Mouse (Mus musculus) intestine, postnatal 0 days (tissue): ENCODE measurements at regions not wholly inside any gene's neighbourhood (a gene's known extent, or its start where the extent isn't known, plus 50 kb on each side); places are given as distances from the start of the nearest gene placed in this dataset.

Source experiments
- ATAC-seq: fragments of 200-750 bp; cut with Nextera tagmentation; 2 replicates; pipeline ENCODE4 v1.8.0; 2017; ENCODE audit warnings: mild to moderate bottlenecking, moderate TSS enrichment, moderate library complexity
- H3K27ac ChIP-seq: fragments of 300-500 bp; sonication (generic); 2 replicates; pipeline ENCODE4 v1.5.1; 2014; ENCODE audit warnings: mild to moderate bottlenecking, low read depth, low read length, moderate library complexity
- H3K27me3 ChIP-seq: fragments of 300-500 bp; sonication (generic); replicated peaks from 2 replicates; pipeline ENCODE4 v1.6.1; 2014; ENCODE audit warnings: low read length, mixed read lengths; ENCODE audit not compliant: control insufficient read depth, insufficient read depth
- H3K36me3 ChIP-seq: fragments of 300-500 bp; sonication (generic); 2 replicates; pipeline ENCODE4 v1.6.1; 2014; ENCODE audit warnings: mild to moderate bottlenecking, moderate library complexity; ENCODE audit not compliant: control insufficient read depth, insufficient read depth
- H3K4me1 ChIP-seq: fragments of 300-500 bp; sonication (generic); replicated peaks from 2 replicates; pipeline ENCODE4 v1.6.1; 2014; ENCODE audit warnings: antibody characterized with exemption, low read length, mixed read lengths; ENCODE audit not compliant: control insufficient read depth, insufficient read depth
- H3K4me2 ChIP-seq: fragments of 300-500 bp; sonication (generic); replicated peaks from 2 replicates; pipeline ENCODE4 v1.6.1; 2014; ENCODE audit warnings: low read depth, mild to moderate bottlenecking, moderate library complexity
- H3K4me3 ChIP-seq: fragments of 300-500 bp; sonication (generic); 2 replicates; pipeline ENCODE4 v1.5.1; 2014; ENCODE audit warnings: low read depth, low read length
- H3K9ac ChIP-seq: fragments of 300-500 bp; sonication (generic); 2 replicates; pipeline ENCODE4 v1.6.1; 2014; ENCODE audit warnings: mild to moderate bottlenecking, low read depth, low read length
- H3K9me3 ChIP-seq: fragments of 300-500 bp; sonication (generic); 2 replicates; pipeline ENCODE4 v1.6.1; 2016; ENCODE audit warnings: mixed run types; ENCODE audit not compliant: control insufficient read depth
- CTCF ChIP-seq: sonication (generic); IDR thresholded peaks from 2 replicates; pipeline ENCODE4 v1.5.1; 2016; ENCODE audit warnings: low read depth, mild to moderate bottlenecking, control low read depth, antibody characterized with exemption, moderate library complexity
- WGBS: fragments of 180-500 bp; shearing (Covaris S2); extraction: QIAGEN DNeasy Blood & Tissue Kit; methylation state at CpG from one replicate; pipeline ENCODE4 v1.1.7; 2014; 5-methylcytosine and 5-hydroxymethylcytosine counted together

DNA sequence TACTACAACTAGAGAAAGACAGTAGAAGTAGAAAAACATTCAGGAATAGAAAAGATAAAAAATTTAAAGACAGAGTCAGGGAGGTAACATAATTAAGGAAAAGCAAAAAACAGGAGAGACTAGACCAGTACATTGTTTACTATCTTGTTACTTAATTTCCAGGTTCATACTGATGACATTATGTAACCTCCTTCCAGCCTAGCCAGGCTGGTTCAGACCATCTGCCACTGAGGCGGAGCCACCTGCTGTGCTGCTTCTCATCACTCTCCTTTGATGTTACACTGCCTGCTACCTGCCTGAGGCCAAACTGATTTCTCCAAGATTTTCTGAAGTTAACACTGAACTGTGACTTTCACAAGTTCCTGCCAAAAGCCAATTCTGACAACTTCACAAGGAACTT, 64.2 kb upstream of the Vmn2r2 start:
- no peak overlapping the region for H3K9ac ChIP-seq
- H3K4me3 ChIP-seq = no peak overlapping the region
- no peak overlapping the region for H3K4me2 ChIP-seq
- H3K36me3 ChIP-seq = no peaks in the 10 kb centered on the region
- H3K27ac ChIP-seq = no peak overlapping the region
- 67% methylated on average over 1 of the region's 1 CpGs for WGBS
- no peaks in the 10 kb centered on the region for H3K27me3 ChIP-seq
- ATAC-seq = no peak
- no peak for TF ChIP-seq CTCF
- H3K4me1 ChIP-seq = no peaks in the 10 kb centered on the region
- no peaks in the 10 kb centered on the region for H3K9me3 ChIP-seq

- Histone ChIP-seq H3K4me3 (no peak overlapping the region), H3K4me1 (no peaks in the 10 kb centered on the region), H3K27ac (no peak overlapping the region), H3K9ac (no peak overlapping the region), H3K4me2 (no peak overlapping the region), H3K36me3 (no peaks in the 10 kb centered on the region), H3K27me3 (no peaks in the 10 kb centered on the region), H3K9me3 (no peaks in the 10 kb centered on the region)
- TF ChIP-seq CTCF = no peak
- 78% methylated on average over 4 of the region's 4 CpGs for WGBS
- no peak for ATAC-seq
Measured at GRCm38 (mm10) chr3:64202836-64203235, 61.1 kb upstream of the Vmn2r2 start.

GRCm38 (mm10) chr3:64192352-64192751, 50.6 kb upstream of the Vmn2r2 start:
- Histone ChIP-seq H3K4me3 (no peak overlapping the region), H3K4me1 (no peaks in the 10 kb centered on the region), H3K27me3 (no peaks in the 10 kb centered on the region), H3K9ac (no peak overlapping the region), H3K36me3 (no peaks in the 10 kb centered on the region), H3K27ac (0 out of 2 replicates have a peak overlapping the region, but pooled peaks have one; percentile 21), H3K4me2 (peak overlapping the region; percentile 54), H3K9me3 (no peaks in the 10 kb centered on the region)
- WGBS = 47% methylated on average over 7 of the region's 7 CpGs
- ATAC-seq = no peak
- TF ChIP-seq CTCF = no peak
